Mouse (Mus musculus): ENCODE data around the gene Ube2j1. TPM values are rescaled to one million over a fixed set of nuclear protein-coding genes. Genes with fewer than 3 reads are reported as not detected.
A peak's percentile ranks its signal among the peaks of the same experiment; 100 is the strongest.

The Ube2j1 gene
- total RNA-seq, 2 experiments from 2014 or later = 107 to 113 TPM

DNA sequence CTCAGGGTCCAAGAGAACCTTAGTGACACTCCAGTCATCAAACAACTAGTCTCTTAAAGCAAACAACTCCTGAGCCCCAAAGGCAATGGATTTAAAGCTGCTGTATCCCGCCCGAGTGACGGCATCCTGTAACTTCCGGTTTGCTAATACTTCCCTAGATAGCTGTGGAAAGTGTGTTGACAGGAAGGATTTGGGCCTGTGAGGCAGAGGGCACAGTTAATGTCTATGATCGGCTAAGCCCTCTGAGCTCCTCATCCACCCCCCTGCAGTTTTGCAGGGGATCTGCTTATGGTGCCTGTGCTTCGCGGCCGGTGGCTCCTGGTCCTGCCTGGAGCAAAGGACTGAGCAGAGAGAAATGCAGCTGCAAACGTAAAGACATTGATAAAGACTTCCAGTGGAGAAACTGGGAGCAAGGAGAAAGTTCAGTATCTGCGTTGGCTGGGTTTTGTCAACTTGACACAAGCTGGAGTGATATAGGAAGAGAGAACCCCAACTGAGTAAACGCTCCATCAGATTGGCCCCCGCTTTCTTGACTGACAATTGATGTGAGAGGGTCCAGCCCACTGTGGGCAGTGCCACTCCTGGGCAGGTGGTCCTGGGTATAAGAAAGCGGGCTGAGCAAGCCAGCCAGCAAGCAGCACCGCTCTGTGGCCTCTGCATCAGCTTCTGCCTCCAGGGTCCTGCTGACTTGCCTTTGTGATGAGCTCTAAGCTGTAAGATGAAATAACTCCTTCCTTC, 35.2 kb downstream of the Ube2j1 start:
- DNase-seq (ENCODE audit: low spot score in 2 of 2) = no peak
- intact Hi-C loops (cut with DNase I) = no loop called here

GRCm38 (mm10) chr4:33067331-33067730, 36.1 kb downstream of the Ube2j1 start:
- intact Hi-C loops (cut with DNase I) = no loop called here
- DNase-seq (ENCODE audit: low spot score in 2 of 2) = no peak

- intact Hi-C loops (cut with DNase I) = no loop called here
- no peak for DNase-seq (ENCODE audit: low spot score in 2 of 2)
Observed at GRCm38 (mm10) chr4:33067826-33068225, 36.6 kb downstream of the Ube2j1 start.

DNA sequence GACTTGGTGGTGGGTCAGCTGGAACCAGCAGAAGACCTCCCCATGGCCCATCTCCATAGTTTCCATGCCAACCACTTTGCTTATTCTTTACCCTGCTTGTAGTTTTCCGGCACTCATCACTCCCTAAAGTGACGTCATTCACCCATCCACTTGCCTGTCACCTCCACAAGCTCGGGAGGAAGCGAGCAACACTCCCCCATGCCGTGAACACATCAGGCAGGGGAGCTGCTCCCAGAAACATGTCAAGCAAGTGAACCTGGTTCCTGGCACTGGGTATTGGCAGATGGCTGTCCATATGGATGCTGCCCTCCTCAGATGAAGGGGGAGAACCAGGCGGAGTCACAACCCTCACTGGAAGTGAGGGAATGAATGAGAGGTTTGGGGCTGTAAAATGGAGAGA, 37.7 kb downstream of the Ube2j1 start:
- intact Hi-C loops (cut with DNase I) = no loop called here
- peak; percentile 16 to 75 for DNase-seq (ENCODE audit: low spot score in 2 of 2)

- no peak for DNase-seq (ENCODE audit: low spot score in 2 of 2)
- intact Hi-C loops (cut with DNase I) = loop anchor here (5.0 kb wide), 1 partner anchor 47 kb away; no protein-coding TSS in a partner anchor
Observed at GRCm38 (mm10) chr4:33070326-33070725, 39.1 kb downstream of the Ube2j1 start.

GRCm38 (mm10) chr4:33071337-33071736, 40.1 kb downstream of the Ube2j1 start:
- intact Hi-C loops (cut with DNase I) = loop anchor here (5.0 kb wide), 1 partner anchor 46 kb away; no protein-coding TSS in a partner anchor
- DNase-seq (ENCODE audit: low spot score in 2 of 2) = no peak

- no peak for DNase-seq (ENCODE audit: low spot score in 2 of 2)
- intact Hi-C loops (cut with DNase I) = loop anchor here (5.0 kb wide), 1 partner anchor 45 kb away; no protein-coding TSS in a partner anchor
Observed at GRCm38 (mm10) chr4:33072526-33073161, 41.4 kb downstream of the Ube2j1 start.

GRCm38 (mm10) chr4:33074406-33074805, 43.2 kb downstream of the Ube2j1 start:
- intact Hi-C loops (cut with DNase I) = loop anchor here (5.0 kb wide), 1 partner anchor 43 kb away; no protein-coding TSS in a partner anchor
- no peak for DNase-seq (ENCODE audit: low spot score in 2 of 2)

DNA sequence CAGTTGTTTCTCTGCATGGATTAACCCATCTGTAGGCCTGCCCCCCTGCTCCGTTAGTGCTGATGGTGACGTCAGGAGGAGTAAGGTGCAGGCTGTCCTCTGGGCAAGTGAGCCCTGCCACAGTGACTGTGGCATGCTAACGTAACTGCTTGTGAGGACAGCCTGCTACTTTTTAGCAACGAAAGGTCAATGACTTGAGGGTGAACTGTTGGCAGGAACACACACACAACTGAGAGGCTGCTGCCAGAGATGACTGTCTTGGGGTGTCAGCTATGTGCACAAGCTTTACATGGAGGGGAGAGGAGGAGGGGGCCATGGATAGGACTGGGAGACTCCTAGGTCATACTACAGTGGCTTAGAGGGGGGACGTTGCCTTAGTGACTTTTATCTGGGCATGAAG, 43.6 kb downstream of the Ube2j1 start:
- DNase-seq (ENCODE audit: low spot score in 2 of 2) = no peak
- intact Hi-C loops (cut with DNase I) = loop anchor here (5.0 kb wide), 1 partner anchor 42 kb away; no protein-coding TSS in a partner anchor

GRCm38 (mm10) chr4:33075776-33076524, 44.7 kb downstream of the Ube2j1 start:
- intact Hi-C loops (cut with DNase I) = no loop called here

GRCm38 (mm10) chr4:33077161-33077560, 45.9 kb downstream of the Ube2j1 start:
- intact Hi-C loops (cut with DNase I) = no loop called here
- DNase-seq (ENCODE audit: low spot score in 2 of 2) = no peak

More at GRCm38 (mm10) chr4:33075776-33076524, 44.7 kb downstream of the Ube2j1 start:
- DNase-seq (ENCODE audit: low spot score in 2 of 2) = no peak

GRCm38 (mm10) chr4:33077724-33078123, 46.5 kb downstream of the Ube2j1 start:
- DNase-seq (ENCODE audit: low spot score in 2 of 2) = no peak
- intact Hi-C loops (cut with DNase I) = no loop called here

DNA sequence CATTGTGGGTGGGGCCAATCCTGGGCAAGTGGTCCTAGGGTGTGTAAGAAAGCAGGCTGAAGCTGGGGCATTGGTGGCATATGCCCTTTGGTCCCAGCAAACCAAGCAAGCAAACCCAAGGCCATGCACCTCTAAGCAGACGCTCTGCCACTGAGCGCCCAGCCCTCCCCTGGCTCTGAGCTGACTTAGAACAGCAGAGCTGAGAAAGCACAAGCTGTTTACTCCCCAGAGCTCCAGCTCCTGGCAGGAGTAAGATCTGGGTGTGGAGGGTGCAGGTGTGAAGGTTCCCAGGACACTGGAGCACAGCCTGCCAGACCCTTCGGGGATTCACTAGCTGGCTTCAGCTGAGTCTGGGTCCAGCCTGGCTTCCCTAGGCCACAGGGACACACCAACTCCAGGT, 47.3 kb downstream of the Ube2j1 start:
- intact Hi-C loops (cut with DNase I) = no loop called here
- no peak for DNase-seq (ENCODE audit: low spot score in 2 of 2)

GRCm38 (mm10) chr4:33099118-33099694, 68.0 kb downstream of the Ube2j1 start:
- intact Hi-C loops (cut with DNase I) = no loop called here
- peak in 1 of 2 experiments; percentile 19 for DNase-seq (ENCODE audit: low spot score in 2 of 2)

Other genes with a start within 250 kb of the Ube2j1 start
- 10 to 100 TPM; 31.8 to 33.0 TPM for gene Lyrm2, start 231.2 kb upstream of the Ube2j1 start, total RNA-seq (2021)
- 10 to 100 TPM; 43.3 to 51.8 TPM for gene Ankrd6, start 80.6 kb upstream of the Ube2j1 start, total RNA-seq (2021)
- 10 to 100 TPM; 84.7 to 88.3 TPM for gene Rragd, start 48.4 kb upstream of the Ube2j1 start, total RNA-seq (2021)
- gene Gabrr2, start 31.6 kb downstream of the Ube2j1 start, total RNA-seq (2021) = under 1 TPM; 0.25 to 0.41 TPM
- under 1 TPM; 0.14 to 0.25 TPM for gene Gabrr1, start 101.1 kb downstream of the Ube2j1 start, total RNA-seq (2021)
- 1 to 10 TPM; 5.8 to 6.3 TPM for gene Pm20d2, start 158.3 kb downstream of the Ube2j1 start, total RNA-seq (2021)
- 10 to 100 TPM; 22.1 to 24.8 TPM for gene Srsf12, start 177.6 kb downstream of the Ube2j1 start, total RNA-seq (2021)